In the genomic region with DNA sequence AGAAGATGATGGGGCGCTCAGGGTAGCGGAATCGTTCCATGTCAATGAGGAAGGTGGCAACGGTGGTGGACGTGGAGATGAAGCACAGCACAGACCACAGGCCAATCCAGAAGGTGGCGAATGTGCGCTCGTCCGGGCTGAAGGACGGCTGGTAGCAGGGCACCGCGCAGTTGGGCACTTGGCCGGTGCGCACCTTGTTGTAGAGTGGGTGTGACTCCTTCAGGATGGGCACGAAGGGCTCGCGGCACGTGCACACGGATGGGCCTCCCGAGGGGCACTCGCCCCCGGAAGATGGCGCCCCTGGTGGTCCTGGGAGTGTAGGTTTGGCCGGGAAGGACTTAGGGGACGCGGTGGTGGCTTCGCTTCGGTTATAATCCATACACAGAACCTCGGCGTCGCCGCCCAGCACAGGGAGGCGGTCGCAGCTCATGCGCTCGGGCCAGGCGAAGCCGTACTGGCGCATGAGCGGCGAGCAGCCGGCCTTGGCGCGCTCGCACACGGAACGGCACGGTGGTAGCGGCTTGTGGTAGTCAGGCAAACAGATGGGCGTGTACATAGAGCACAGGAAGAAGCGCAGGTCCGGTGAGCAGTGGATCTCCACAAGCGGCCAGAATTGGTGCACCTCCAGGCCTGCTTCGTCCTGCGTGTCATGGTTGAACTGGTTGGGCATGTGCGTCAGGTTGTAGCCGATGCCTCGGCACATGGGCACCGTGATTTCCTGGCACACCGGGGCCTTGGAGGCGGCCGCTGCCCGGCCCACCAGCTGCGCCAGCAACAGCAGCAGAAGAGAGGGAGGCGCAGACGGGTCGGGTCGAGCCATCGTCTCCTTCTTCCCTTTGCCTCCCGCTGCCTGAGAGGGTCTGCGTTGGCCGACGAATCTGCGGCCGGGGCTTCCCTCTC, we compare ENCODE assay signal across 8 mouse cellular contexts. TPM values are rescaled to one million over a fixed set of nuclear protein-coding genes. Genes with fewer than 3 reads are reported as not detected.
DNase-seq lines count a peak whose midpoint lies in the region; ATAC-seq and TF ChIP-seq lines count a peak whose summit lies in the region.

No protein-coding gene starts in this region.

- peak overlapping the region; percentile 92 for H3K4me2 ChIP-seq in lung, embryonic 15.5 days

- ATAC-seq in lung, embryonic 15.5 days (ENCODE audit: borderline replicate concordance, extremely low read depth, low FRiP score, low TSS enrichment), result no peak
- ATAC-seq in neutrophil, adult 5-6 weeks (ENCODE audit: extremely low read depth, insufficient number of reproducible peaks, low FRiP score, poor library complexity, severe bottlenecking), result peak; percentile 31

- H3K9ac ChIP-seq in lung, embryonic 15.5 days, result peak overlapping the region; percentile 76

- no peaks in the 10 kb centered on the region for H3K36me3 ChIP-seq in kidney, adult 2 months (ENCODE audit: control insufficient read depth, insufficient read depth, low read length)
- H3K36me3 ChIP-seq in lung, embryonic 15.5 days, result no peaks in the 10 kb centered on the region

- H3K9me3 ChIP-seq in lung, embryonic 15.5 days, result no peaks in the 10 kb centered on the region

- no peak for TF ChIP-seq POLR2A in kidney, adult 2 months (IDR thresholded peaks at IDR 0.05; ENCODE audit: low read depth, low read length)

- no peak overlapping the region for H3K27ac ChIP-seq in kidney, adult 2 months (ENCODE audit: insufficient read depth, low read depth, low read length)
- peak overlapping the region; percentile 92 for H3K27ac ChIP-seq in lung, embryonic 15.5 days

- H3K27me3 ChIP-seq in kidney, adult 2 months (replicated peaks; ENCODE audit: control insufficient read depth, insufficient read depth, low read length), result no peaks in the 10 kb centered on the region
- H3K27me3 ChIP-seq in lung, embryonic 15.5 days, result peaks cover 44% of the 10 kb centered on the region

- WGBS in kidney, adult 2 months, result 16% methylated on average over 75 of the region's 75 CpGs
- WGBS in lung, embryonic 15.5 days, result 7% methylated on average over 75 of the region's 75 CpGs

- peak overlapping the region; percentile 80 for H3K4me3 ChIP-seq in kidney, adult 2 months (ENCODE audit: insufficient read depth, low read depth, low read length)
- peak overlapping the region; percentile 72 for H3K4me3 ChIP-seq in lung, embryonic 15.5 days

- TF ChIP-seq CTCF in kidney, adult 2 months (conservative IDR thresholded peaks at IDR 0.05; ENCODE audit: insufficient read depth, insufficient read length, low read depth, low read length), result no peak

- peak; percentile 58 for DNase-seq in CD4-positive, CD25-positive, alpha-beta regulatory T cell, adult 2 months (ENCODE audit: low read depth, low spot score)
- DNase-seq in adrenal gland, adult 2 months, result peak; percentile 80
- DNase-seq in embryo, embryonic 9.5 days (ENCODE audit: extremely low spot score), result peak; percentile 71
- DNase-seq in heart, adult 9 months (ENCODE audit: low spot score in 2 of 2), result peak; percentile 22
- peak; percentile 72 for DNase-seq in kidney, adult 2 months
- peak; percentile 45 to 58 for DNase-seq in thymus, postnatal 36 days

- peaks cover 7% of the 10 kb centered on the region; the same call in 1 of the 2 replicates for H3K4me1 ChIP-seq in kidney, adult 2 months (ENCODE audit: control insufficient read depth, insufficient read depth, low read length)
- peaks cover 46% of the 10 kb centered on the region for H3K4me1 ChIP-seq in lung, embryonic 15.5 days

RNA-seq across cellular contexts. Expression of gene Fzd5, which starts 1.5 kb away (rescaled TPM):
- total RNA-seq in adrenal gland, adult 2 months (2021), result 10 to 100 TPM; 12.5 to 21.3 TPM
- polyA plus RNA-seq in adrenal gland, adult 2 months (2012; rRNA removed), result 24.7 and 29.6 TPM in 2 replicates
- 9.7 and 13.8 TPM in 2 replicates for polyA plus RNA-seq in kidney, adult 2 months (2012; rRNA removed)
- 3.0 and 3.1 TPM in 2 replicates for polyA plus RNA-seq in lung, embryonic 15.5 days (2015; fragmentation: Nextera tagmentation; extraction: Ambion mirVana)
- 4.1 and 4.2 TPM in 2 replicates for total RNA-seq in neutrophil, adult 5-6 weeks (2017)

RNA-seq across cellular contexts. Expression of gene Ccnyl1, which starts 45.8 kb away (rescaled TPM):
- total RNA-seq in adrenal gland, adult 2 months (2021), result 10 to 100 TPM; 16.9 to 17.2 TPM
- 30.9 and 35.8 TPM in 2 replicates for polyA plus RNA-seq in adrenal gland, adult 2 months (2012; rRNA removed)
- polyA plus RNA-seq in kidney, adult 2 months (2012; rRNA removed), result 17.0 and 18.7 TPM in 2 replicates
- polyA plus RNA-seq in lung, embryonic 15.5 days (2015; fragmentation: Nextera tagmentation; extraction: Ambion mirVana), result 3.8 TPM in 2 replicates
- 19.5 and 24.0 TPM in 2 replicates for total RNA-seq in neutrophil, adult 5-6 weeks (2017)

Comparison
In these comparisons a context has a peak if more than half of its experiments do, and no peak if none do; other contexts are left out.
1. DNase-seq: peak in every context shown above with its lines; median percentile 80 in adrenal gland, adult 2 months; 72 in kidney, adult 2 months; 71 in embryo, embryonic 9.5 days; 58 in CD4-positive, CD25-positive, alpha-beta regulatory T cell, adult 2 months; 52 in thymus, postnatal 36 days; 22 in heart, adult 9 months.